Mouse (Mus musculus): Measurements from ENCODE around the gene Dctn1.

Gene Dctn1

DNA sequence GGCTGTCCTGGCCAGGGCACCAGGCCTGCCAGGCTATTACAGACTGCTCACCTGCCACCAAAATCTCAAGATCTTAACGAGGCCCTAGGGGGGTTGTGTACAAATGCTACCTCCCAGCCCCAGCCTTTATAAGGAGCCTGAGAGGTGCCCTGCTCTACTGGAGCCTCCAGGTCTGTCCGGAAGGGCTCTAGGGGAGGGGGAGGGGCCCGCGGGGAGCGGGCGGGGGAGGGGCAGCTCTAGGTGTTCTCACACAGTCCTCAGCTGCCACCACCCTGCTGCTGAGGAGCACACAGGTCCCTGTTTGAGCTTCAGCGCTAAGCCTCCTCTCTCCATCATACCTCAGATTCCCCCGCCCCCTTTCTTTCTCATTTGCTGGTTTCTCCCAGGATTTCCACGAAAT, 71.4 kb downstream of the Dctn1 start:
- no peak for DNase-seq

DNA sequence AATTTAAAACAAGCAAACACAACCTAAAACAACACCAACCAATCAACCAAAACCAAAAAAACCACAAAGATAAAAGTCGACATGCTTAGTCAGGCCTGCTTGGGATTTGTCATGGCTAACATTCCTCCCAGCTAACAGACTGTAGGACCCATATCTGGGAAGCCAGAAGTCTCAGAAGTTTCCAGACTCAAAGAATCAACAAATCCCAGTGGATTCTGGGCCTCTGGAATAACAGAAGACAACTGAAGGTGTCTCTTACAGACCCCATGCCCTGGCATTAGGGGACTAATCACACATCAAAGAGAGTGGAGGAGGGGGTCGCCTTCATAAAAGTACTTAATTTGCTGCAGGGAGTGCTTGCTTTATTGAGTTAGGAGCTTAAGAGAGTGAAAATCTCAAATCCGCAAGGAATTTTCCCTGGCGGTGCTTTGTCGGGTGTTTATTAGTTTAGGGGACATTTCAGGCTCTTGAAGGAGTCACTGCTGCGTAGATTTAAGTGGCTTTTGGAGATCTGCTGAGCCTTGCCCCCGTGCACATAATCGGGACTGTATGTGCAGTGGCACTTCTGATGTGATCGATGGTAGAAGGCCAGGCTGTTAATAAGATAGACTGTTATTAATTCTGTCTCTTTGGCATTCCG, 78.8 kb downstream of the Dctn1 start:
- no peak for DNase-seq

GRCm38 (mm10) chr6:83245134-83245533, 79.4 kb downstream of the Dctn1 start:
- DNase-seq = peak; percentile 34

DNA sequence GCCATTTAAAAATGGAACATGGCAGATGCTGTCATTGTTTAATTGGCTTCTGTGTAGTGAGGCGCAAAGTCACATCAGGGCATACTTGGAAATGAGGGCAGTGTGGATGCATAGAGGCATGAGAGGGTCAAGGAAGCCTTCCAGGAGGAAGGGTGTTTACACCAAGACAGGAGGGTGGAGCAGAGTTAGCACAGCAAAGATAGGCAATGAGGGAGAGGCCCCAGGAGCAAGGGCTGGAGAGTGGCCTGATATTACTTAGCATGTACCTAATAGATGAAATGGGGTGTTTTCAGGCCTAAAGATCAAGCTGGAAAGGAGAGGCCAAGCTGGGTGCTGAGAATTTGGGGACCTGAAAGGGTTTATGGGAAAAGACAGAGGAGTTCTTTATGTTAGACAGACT, 80.3 kb downstream of the Dctn1 start:
- no peak for DNase-seq

DNA sequence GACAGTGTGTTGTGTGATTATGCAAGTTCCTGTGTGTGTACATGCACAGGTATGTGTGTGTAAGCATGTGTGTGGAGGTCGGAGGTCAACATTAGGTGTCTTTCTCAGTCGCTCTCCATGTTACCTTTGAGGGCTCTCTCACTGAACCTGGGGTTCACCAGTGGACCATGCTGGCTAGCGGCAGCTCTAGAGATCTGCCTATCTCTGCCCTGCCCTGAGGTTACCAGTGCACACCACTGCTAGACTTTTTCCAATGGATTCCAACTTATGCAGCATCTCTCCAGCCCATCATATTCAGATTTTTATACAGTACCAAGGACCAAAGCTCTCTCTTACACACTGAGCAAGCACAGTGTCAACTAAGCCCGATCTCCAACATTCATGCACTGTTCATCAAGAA, 81.0 kb downstream of the Dctn1 start:
- no peak for DNase-seq

GRCm38 (mm10) chr6:83247153-83247552, 81.4 kb downstream of the Dctn1 start:
- no peak for DNase-seq
